Mouse (Mus musculus): Measurements from ENCODE around the gene Clec5a.

GRCm38 (mm10) chr6:40569187-40569586 is 16.4 kb downstream of the Clec5a start, which contains the start of gene Olfr460:
- TF ChIP-seq POLR2A (IDR thresholded peaks at IDR 0.05; ENCODE audit: insufficient read depth, low read depth, low read length): no peak
- no peak for TF ChIP-seq CTCF (IDR thresholded peaks at IDR 0.05)
